Mouse (Mus musculus) kidney, adult 11 months (tissue): Measurements from ENCODE around the gene Rad9b.

Source experiments
- DNase-seq: peaks from one replicate; pipeline ENCODE4 v3.0.0; 2022

The Rad9b gene

GRCm38 (mm10) chr5:122280422-122280826 lies 73.6 kb downstream of the Rad9b start:
- no peak for DNase-seq

GRCm38 (mm10) chr5:122279799-122280421 lies 74.1 kb downstream of the Rad9b start:
- DNase-seq: no peak

- no peak for DNase-seq
These were observed 75.1 kb downstream of the Rad9b start for GRCm38 (mm10) chr5:122278946-122279345.

DNA sequence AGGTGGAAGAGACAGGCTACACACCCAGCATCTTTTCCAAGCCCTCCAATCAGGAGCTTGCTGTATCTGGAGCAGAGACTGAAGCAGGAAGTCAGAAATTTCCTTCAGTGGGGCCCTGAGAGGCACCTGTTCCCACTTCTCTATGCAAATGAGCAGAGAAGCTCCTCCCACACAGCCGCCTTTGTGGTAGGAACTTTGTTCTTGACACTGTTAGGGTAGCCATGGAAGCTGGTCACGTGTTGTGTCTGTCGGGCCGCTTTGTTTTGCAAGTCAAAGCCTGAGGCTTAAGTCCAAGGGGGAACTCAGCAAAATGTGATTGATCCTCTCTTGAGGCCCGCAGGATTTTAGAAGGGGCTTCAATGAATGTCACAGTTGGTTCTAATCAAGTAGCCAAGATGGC lies 79.2 kb downstream of the Rad9b start:
- peak; percentile 75 for DNase-seq
